Mouse (Mus musculus): ENCODE data around the gene Rabl3. TPM values are rescaled to one million over a fixed set of nuclear protein-coding genes. Genes with fewer than 3 reads are reported as not detected.

Rabl3 gene
- polyA plus RNA-seq, 1 experiment: 0.94 TPM

GRCm38 (mm10) chr16:37516376-37516993 is 23.2 kb upstream of the Rabl3 start:
- WGBS: 89% methylated on average over 6 of the region's 6 CpGs
- Histone ChIP-seq H3K4me1 (ENCODE audit: control insufficient read depth, insufficient read depth, insufficient read length) (no peaks in the 10 kb centered on the region), H3K36me3 (ENCODE audit: control insufficient read depth, insufficient read depth, low read length) (peaks cover 24% of the 10 kb centered on the region), H3K4me3 (ENCODE audit: extremely low read depth, insufficient read depth, insufficient read length) (no peak overlapping the region), H3K27ac (ENCODE audit: insufficient read depth, low read length) (no peak overlapping the region), H3K27me3 (ENCODE audit: control insufficient read depth, insufficient read depth, low read length) (no peaks in the 10 kb centered on the region)
- no peak for DNase-seq (ENCODE audit: low read depth in 1 of 2, low spot score in 2 of 2)
- TF ChIP-seq CTCF (IDR thresholded peaks at IDR 0.05; ENCODE audit: extremely low read depth, insufficient read depth, insufficient read length, insufficient replicate concordance): no peak
- no peak for TF ChIP-seq POLR2A (IDR thresholded peaks at IDR 0.05; ENCODE audit: low read depth, low read length)

GRCm38 (mm10) chr16:37517596-37518211 is 22.0 kb upstream of the Rabl3 start:
- TF ChIP-seq POLR2A (IDR thresholded peaks at IDR 0.05; ENCODE audit: low read depth, low read length) (no peak), CTCF (IDR thresholded peaks at IDR 0.05; ENCODE audit: extremely low read depth, insufficient read depth, insufficient read length, insufficient replicate concordance) (no peak)
- no peaks in the 10 kb centered on the region for H3K27me3 ChIP-seq (ENCODE audit: control insufficient read depth, insufficient read depth, low read length)
- H3K4me1 ChIP-seq (ENCODE audit: control insufficient read depth, insufficient read depth, insufficient read length): no peaks in the 10 kb centered on the region
- WGBS: 94% methylated on average over 4 of the region's 4 CpGs
- no peak for DNase-seq (ENCODE audit: low read depth in 1 of 2, low spot score in 2 of 2)
- H3K36me3 ChIP-seq (ENCODE audit: control insufficient read depth, insufficient read depth, low read length): peaks cover 23% of the 10 kb centered on the region
- H3K27ac ChIP-seq (ENCODE audit: insufficient read depth, low read length): no peak overlapping the region
- H3K4me3 ChIP-seq (ENCODE audit: extremely low read depth, insufficient read depth, insufficient read length): no peak overlapping the region

GRCm38 (mm10) chr16:37518662-37519061 is 21.0 kb upstream of the Rabl3 start:
- 82% methylated on average over 2 of the region's 2 CpGs for WGBS
- no peak for DNase-seq (ENCODE audit: low read depth in 1 of 2, low spot score in 2 of 2)
- Histone ChIP-seq H3K4me3 (ENCODE audit: extremely low read depth, insufficient read depth, insufficient read length) (no peak overlapping the region), H3K27me3 (ENCODE audit: control insufficient read depth, insufficient read depth, low read length) (no peaks in the 10 kb centered on the region), H3K36me3 (ENCODE audit: control insufficient read depth, insufficient read depth, low read length) (peaks cover 23% of the 10 kb centered on the region), H3K27ac (ENCODE audit: insufficient read depth, low read length) (no peak overlapping the region), H3K4me1 (ENCODE audit: control insufficient read depth, insufficient read depth, insufficient read length) (no peaks in the 10 kb centered on the region)
- TF ChIP-seq POLR2A (IDR thresholded peaks at IDR 0.05; ENCODE audit: low read depth, low read length) (no peak), CTCF (IDR thresholded peaks at IDR 0.05; ENCODE audit: extremely low read depth, insufficient read depth, insufficient read length, insufficient replicate concordance) (no peak)

DNA sequence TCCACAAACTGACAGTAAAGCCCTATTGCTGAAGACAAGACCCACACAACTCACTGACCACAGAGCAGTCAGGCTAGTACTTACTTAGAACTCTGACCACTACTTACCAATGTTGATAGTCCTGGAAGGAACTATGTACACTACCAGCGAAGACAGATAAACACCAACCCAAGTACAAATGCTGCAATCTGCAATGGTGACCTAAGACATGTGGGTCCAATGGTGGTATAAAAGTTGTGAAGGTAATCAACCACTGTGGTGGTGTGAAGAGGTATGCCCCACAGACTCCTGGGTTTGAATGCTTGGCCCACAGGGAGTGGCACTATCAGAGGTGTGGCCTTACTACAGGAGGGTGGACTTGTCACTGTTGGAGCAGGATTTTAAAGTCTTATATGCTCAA is 20.0 kb upstream of the Rabl3 start:
- H3K36me3 ChIP-seq (ENCODE audit: control insufficient read depth, insufficient read depth, low read length): peaks cover 27% of the 10 kb centered on the region
- H3K27me3 ChIP-seq (ENCODE audit: control insufficient read depth, insufficient read depth, low read length): no peaks in the 10 kb centered on the region
- WGBS: 100% methylated on average over 1 of the region's 1 CpGs
- H3K27ac ChIP-seq (ENCODE audit: insufficient read depth, low read length): no peak overlapping the region
- TF ChIP-seq POLR2A (IDR thresholded peaks at IDR 0.05; ENCODE audit: low read depth, low read length) (no peak), CTCF (IDR thresholded peaks at IDR 0.05; ENCODE audit: extremely low read depth, insufficient read depth, insufficient read length, insufficient replicate concordance) (no peak)
- H3K4me3 ChIP-seq (ENCODE audit: extremely low read depth, insufficient read depth, insufficient read length): no peak overlapping the region
- no peaks in the 10 kb centered on the region for H3K4me1 ChIP-seq (ENCODE audit: control insufficient read depth, insufficient read depth, insufficient read length)
- DNase-seq (ENCODE audit: low read depth in 1 of 2, low spot score in 2 of 2): no peak

DNA sequence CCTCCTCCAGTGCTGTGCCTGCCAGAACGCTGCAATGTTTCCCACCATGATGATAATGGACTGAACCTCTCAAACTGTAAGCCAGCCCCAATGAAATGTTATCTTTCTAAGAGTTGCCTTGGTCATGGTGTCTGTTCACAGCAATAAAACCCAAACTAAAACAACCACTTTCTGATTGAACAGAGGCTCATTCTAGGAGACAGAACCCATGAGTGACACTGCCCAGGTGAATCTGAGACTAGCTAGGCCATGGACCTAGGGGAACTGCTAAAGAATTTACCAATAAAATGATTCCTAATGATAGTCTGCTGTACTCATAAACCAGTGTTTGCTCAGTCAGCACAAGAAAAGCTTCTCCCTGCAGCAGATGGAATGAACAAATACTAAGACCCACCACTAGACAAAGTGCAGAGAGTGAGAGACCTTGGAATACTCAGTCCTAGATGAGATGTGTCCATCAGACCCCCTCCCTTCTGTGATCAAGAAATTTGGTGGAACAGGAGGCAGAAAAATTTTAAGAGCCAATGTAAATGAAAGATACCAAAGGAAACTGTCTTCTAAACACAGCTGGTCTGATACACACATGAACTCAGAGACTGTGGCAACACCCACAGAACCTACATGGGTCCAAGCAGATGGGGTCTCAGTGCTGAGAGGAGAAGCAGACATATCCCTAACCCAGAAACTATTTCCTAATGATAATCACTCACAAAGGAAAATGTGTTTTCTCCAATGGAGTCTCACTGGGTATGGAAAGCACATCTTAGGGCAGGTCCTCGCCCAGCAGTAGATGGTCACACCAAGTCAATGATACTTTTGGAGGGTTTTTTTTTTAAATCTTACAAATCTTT is 19.3 kb upstream of the Rabl3 start:
- no peak for DNase-seq (ENCODE audit: low read depth in 1 of 2, low spot score in 2 of 2)
- 93% methylated on average over 2 of the region's 2 CpGs for WGBS
- TF ChIP-seq POLR2A (IDR thresholded peaks at IDR 0.05; ENCODE audit: low read depth, low read length): no peak
- no peak for TF ChIP-seq CTCF (IDR thresholded peaks at IDR 0.05; ENCODE audit: extremely low read depth, insufficient read depth, insufficient read length, insufficient replicate concordance)
- H3K4me1 ChIP-seq (ENCODE audit: control insufficient read depth, insufficient read depth, insufficient read length): no peaks in the 10 kb centered on the region
- H3K27me3 ChIP-seq (ENCODE audit: control insufficient read depth, insufficient read depth, low read length): no peaks in the 10 kb centered on the region
- H3K27ac ChIP-seq (ENCODE audit: insufficient read depth, low read length): no peak overlapping the region
- no peak overlapping the region for H3K4me3 ChIP-seq (ENCODE audit: extremely low read depth, insufficient read depth, insufficient read length)
- peaks cover 26% of the 10 kb centered on the region for H3K36me3 ChIP-seq (ENCODE audit: control insufficient read depth, insufficient read depth, low read length)

DNA sequence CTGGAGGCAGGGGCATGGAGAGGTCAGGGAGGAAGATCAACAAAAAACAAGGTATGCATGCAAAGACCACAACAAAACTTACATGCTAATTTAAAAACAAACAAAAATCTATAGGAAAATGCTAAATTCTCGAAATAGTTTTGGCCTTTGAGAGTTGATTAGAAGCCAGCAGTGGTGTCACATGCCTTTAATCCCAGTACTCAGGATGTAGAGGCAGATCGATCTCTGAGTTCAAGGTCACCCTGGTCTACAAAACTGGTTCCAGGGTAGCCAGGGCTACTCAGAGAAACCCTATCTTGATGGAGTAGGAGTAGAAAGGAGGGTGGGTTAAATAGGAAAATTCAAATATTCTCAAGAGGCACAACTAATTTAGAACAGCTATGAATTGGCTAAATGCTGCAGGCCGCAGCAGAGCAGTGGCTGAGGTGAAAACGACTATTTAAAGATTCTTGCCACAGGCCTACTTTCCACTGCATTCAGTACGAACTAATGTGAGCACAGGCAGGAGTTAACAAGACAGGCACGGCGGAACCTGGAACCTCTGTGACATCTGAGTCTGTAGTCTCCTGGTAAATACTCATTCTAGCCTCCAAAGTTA is 17.5 kb upstream of the Rabl3 start:
- Histone ChIP-seq H3K36me3 (ENCODE audit: control insufficient read depth, insufficient read depth, low read length) (peaks cover 23% of the 10 kb centered on the region), H3K27me3 (ENCODE audit: control insufficient read depth, insufficient read depth, low read length) (no peaks in the 10 kb centered on the region), H3K4me1 (ENCODE audit: control insufficient read depth, insufficient read depth, insufficient read length) (no peaks in the 10 kb centered on the region), H3K27ac (ENCODE audit: insufficient read depth, low read length) (no peak overlapping the region), H3K4me3 (ENCODE audit: extremely low read depth, insufficient read depth, insufficient read length) (no peak overlapping the region)
- TF ChIP-seq CTCF (IDR thresholded peaks at IDR 0.05; ENCODE audit: extremely low read depth, insufficient read depth, insufficient read length, insufficient replicate concordance): no peak
- TF ChIP-seq POLR2A (IDR thresholded peaks at IDR 0.05; ENCODE audit: low read depth, low read length): no peak
- WGBS: 89% methylated on average over 7 of the region's 7 CpGs
- DNase-seq (ENCODE audit: low read depth in 1 of 2, low spot score in 2 of 2): no peak
